Mouse (Mus musculus) lung, embryonic 15.5 days (tissue): ENCODE data around the gene Plppr5. TPM values are rescaled to one million over a fixed set of nuclear protein-coding genes. Genes with fewer than 3 reads are reported as not detected.

Experiments
- ATAC-seq: fragments of 200-750 bp; cut with Nextera tagmentation; 2 replicates; pipeline ENCODE4 v1.8.0; 2017; ENCODE audit warnings: moderate number of reproducible peaks, borderline replicate concordance; ENCODE audit not compliant: low FRiP score, low TSS enrichment; ENCODE audit errors: extremely low read depth
- H3K27ac ChIP-seq: fragments of 300-500 bp; sonication (generic); 2 replicates; pipeline ENCODE4 v1.5.1; 2015; ENCODE audit warnings: moderate library complexity, mild to moderate bottlenecking, inconsistent platforms
- H3K27me3 ChIP-seq: fragments of 300-500 bp; sonication (generic); 2 replicates; pipeline ENCODE4 v1.6.1; 2015; ENCODE audit warnings: inconsistent platforms
- H3K36me3 ChIP-seq: fragments of 300-500 bp; sonication (generic); 2 replicates; pipeline ENCODE4 v1.6.1; 2015; ENCODE audit warnings: inconsistent platforms
- H3K4me1 ChIP-seq: fragments of 300-500 bp; sonication (generic); 2 replicates; pipeline ENCODE4 v1.6.1; 2015; ENCODE audit warnings: inconsistent platforms
- H3K4me2 ChIP-seq: fragments of 300-500 bp; sonication (generic); 2 replicates; pipeline ENCODE4 v1.6.1; 2015; ENCODE audit warnings: inconsistent platforms, mild to moderate bottlenecking, moderate library complexity
- H3K4me3 ChIP-seq: fragments of 300-500 bp; sonication (generic); 2 replicates; pipeline ENCODE4 v1.5.1; 2015; ENCODE audit warnings: mild to moderate bottlenecking, inconsistent platforms
- H3K9ac ChIP-seq: fragments of 300-500 bp; sonication (generic); 2 replicates; pipeline ENCODE4 v1.6.1; 2015; ENCODE audit warnings: inconsistent platforms
- H3K9me3 ChIP-seq: fragments of 300-500 bp; sonication (generic); 2 replicates; pipeline ENCODE4 v1.6.1; 2016; ENCODE audit warnings: inconsistent platforms
- WGBS: fragments of 180-500 bp; shearing (Covaris S2); methylation state at CpG from one replicate; pipeline ENCODE4 v1.1.7; 2015; 5-methylcytosine and 5-hydroxymethylcytosine counted together
- polyA plus RNA-seq: library from polyadenylated mRNA; unstranded; fragments of >200 nt; fragmentation: Nextera tagmentation; extraction: Ambion mirVana; gene quantifications from 2 replicates; pipeline ENCODE4 v1.2.1, GENCODE M21; 2015

Gene Plppr5
- 1.0 and 1.5 TPM in 2 replicates for polyA plus RNA-seq

GRCm38 (mm10) chr3:117574529-117575252 is at the start of gene Plppr5:
Gene Plppr5 (plus strand): TSS chr3:117574836.
- peak within 1 kb of the TSS; percentile 19; the same call in 1 of the 2 replicates for H3K9ac ChIP-seq
- H3K4me1 ChIP-seq: peaks cover 13% of the 10 kb centered on the region; the same call in 1 of the 2 replicates
- H3K4me3 ChIP-seq: peak within 1 kb of the TSS; percentile 43
- peaks cover 35% of the 10 kb centered on the region for H3K27me3 ChIP-seq
- H3K27ac ChIP-seq: no peak within 1 kb of the TSS
- peak; percentile 80; the same call in 1 of the 2 replicates for ATAC-seq
- no peaks in the 10 kb centered on the region for H3K9me3 ChIP-seq
- 22% methylated on average over 20 of the region's 20 CpGs for WGBS
- no peaks in the 10 kb centered on the region for H3K36me3 ChIP-seq
- H3K4me2 ChIP-seq: peak within 1 kb of the TSS; percentile 94

DNA sequence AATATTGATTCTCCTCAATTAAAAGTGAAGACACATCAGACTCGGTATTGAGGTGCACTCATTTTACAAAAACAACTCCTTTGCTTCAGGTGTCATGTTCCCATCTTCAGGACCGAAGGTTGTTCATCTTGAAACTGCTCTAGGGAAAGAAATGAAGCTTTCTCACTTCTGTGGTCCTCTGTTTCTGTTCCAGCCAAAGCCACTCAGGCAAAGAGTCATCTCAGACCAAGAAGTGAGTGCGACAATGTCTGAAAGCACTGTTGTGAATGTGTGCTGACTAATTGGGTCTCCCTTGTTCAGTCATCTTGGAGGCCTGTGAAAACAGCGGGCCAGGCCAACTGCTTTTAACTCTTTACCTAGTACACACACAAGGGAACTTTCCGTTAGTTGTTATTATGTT is 24.7 kb upstream of the Plppr5 start:
- WGBS: 84% methylated on average over 5 of the region's 5 CpGs
- Histone ChIP-seq H3K4me2 (no peak overlapping the region), H3K9me3 (no peaks in the 10 kb centered on the region), H3K27ac (no peak overlapping the region), H3K36me3 (no peaks in the 10 kb centered on the region), H3K27me3 (no peaks in the 10 kb centered on the region), H3K4me1 (no peaks in the 10 kb centered on the region), H3K9ac (no peak overlapping the region), H3K4me3 (no peak overlapping the region)
- no peak for ATAC-seq

- no peaks in the 10 kb centered on the region for H3K9me3 ChIP-seq
- no peaks in the 10 kb centered on the region for H3K4me1 ChIP-seq
- 73% methylated on average over 4 of the region's 4 CpGs for WGBS
- H3K4me2 ChIP-seq: no peak overlapping the region
- H3K27ac ChIP-seq: no peak overlapping the region
- H3K27me3 ChIP-seq: no peaks in the 10 kb centered on the region
- no peak overlapping the region for H3K9ac ChIP-seq
- no peaks in the 10 kb centered on the region for H3K36me3 ChIP-seq
- ATAC-seq: no peak
- H3K4me3 ChIP-seq: no peak overlapping the region
Measured at GRCm38 (mm10) chr3:117550526-117550925, 24.1 kb upstream of the Plppr5 start.

DNA sequence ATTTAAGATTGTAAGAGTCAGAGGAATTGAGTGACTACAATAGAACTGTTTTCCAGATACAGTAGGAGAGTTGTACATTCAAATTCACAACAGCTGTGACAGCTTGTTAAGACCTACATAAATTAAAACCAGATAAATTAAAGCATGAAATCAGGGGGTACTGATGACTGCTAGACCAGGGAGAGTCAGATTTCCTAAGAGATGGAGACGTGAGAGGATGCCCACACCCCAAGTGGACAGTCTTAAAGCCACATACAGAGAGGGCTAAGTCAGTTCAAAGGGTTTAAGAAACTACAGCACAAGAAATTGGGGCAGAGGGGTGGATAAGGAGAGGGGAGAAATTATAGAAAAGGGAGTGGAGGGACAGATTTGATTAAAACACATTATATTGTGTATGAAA is 17.7 kb upstream of the Plppr5 start:
- Histone ChIP-seq H3K4me2 (no peak overlapping the region), H3K27me3 (no peaks in the 10 kb centered on the region), H3K4me3 (no peak overlapping the region), H3K36me3 (no peaks in the 10 kb centered on the region), H3K9ac (no peak overlapping the region), H3K4me1 (no peaks in the 10 kb centered on the region), H3K27ac (no peak overlapping the region), H3K9me3 (no peaks in the 10 kb centered on the region)
- no peak for ATAC-seq
- 40% methylated on average over 1 of the region's 1 CpGs for WGBS

- Histone ChIP-seq H3K27ac (no peak overlapping the region), H3K4me1 (peaks cover 13% of the 10 kb centered on the region; the same call in 1 of the 2 replicates), H3K4me2 (peak overlapping the region; percentile 94), H3K9ac (peak overlapping the region; percentile 19; the same call in 1 of the 2 replicates), H3K9me3 (no peaks in the 10 kb centered on the region), H3K36me3 (no peaks in the 10 kb centered on the region), H3K4me3 (peak overlapping the region; percentile 43), H3K27me3 (peaks cover 35% of the 10 kb centered on the region)
- WGBS: under 1% methylated on average over 68 of the region's 74 CpGs
- ATAC-seq: peak; percentile 70; the same call in 1 of the 2 replicates
Measured at GRCm38 (mm10) chr3:117575253-117575927, 754 bp downstream of the Plppr5 start.

DNA sequence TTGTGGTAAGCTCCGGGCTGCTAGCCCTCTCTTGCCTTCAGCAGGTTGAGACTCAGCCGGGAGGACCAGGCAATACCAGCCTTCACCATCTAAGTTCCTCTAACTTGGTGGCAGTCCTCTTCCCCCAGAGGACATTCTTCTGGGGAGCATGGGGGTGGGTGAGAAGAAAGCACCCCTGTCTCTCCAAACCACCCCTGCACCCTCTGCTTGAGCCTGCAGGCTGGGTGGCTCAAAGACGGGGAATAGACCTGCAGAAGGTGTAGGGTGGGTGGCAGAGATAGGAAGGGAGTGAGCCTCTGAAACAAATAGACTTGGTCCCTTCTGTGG is 1.3 kb downstream of the Plppr5 start:
- WGBS: 18% methylated on average over 3 of the region's 3 CpGs
- Histone ChIP-seq H3K36me3 (no peaks in the 10 kb centered on the region), H3K4me2 (peak overlapping the region; percentile 94), H3K27ac (no peak overlapping the region), H3K4me3 (peak overlapping the region; percentile 43), H3K4me1 (peaks cover 13% of the 10 kb centered on the region; the same call in 1 of the 2 replicates), H3K27me3 (peaks cover 35% of the 10 kb centered on the region), H3K9ac (peak overlapping the region; percentile 19; the same call in 1 of the 2 replicates), H3K9me3 (no peaks in the 10 kb centered on the region)
- no peak; the same call in 1 of the 2 replicates for ATAC-seq

- no peak overlapping the region for H3K27ac ChIP-seq
- WGBS: 80% methylated on average over 2 of the region's 2 CpGs
- H3K9ac ChIP-seq: no peak overlapping the region
- H3K27me3 ChIP-seq: peaks cover 35% of the 10 kb centered on the region
- H3K9me3 ChIP-seq: no peaks in the 10 kb centered on the region
- no peak overlapping the region for H3K4me3 ChIP-seq
- H3K4me1 ChIP-seq: peaks cover 13% of the 10 kb centered on the region; the same call in 1 of the 2 replicates
- no peak overlapping the region for H3K4me2 ChIP-seq
- H3K36me3 ChIP-seq: no peaks in the 10 kb centered on the region
- ATAC-seq: no peak
Measured at GRCm38 (mm10) chr3:117577349-117577748, 2.7 kb downstream of the Plppr5 start.

GRCm38 (mm10) chr3:117582628-117583027 is 8.0 kb downstream of the Plppr5 start:
- WGBS: 79% methylated on average over 2 of the region's 2 CpGs
- no peak for ATAC-seq
- Histone ChIP-seq H3K36me3 (no peaks in the 10 kb centered on the region), H3K9me3 (no peaks in the 10 kb centered on the region), H3K4me3 (no peak overlapping the region), H3K27me3 (no peaks in the 10 kb centered on the region), H3K27ac (no peak overlapping the region), H3K4me2 (no peak overlapping the region), H3K4me1 (no peaks in the 10 kb centered on the region), H3K9ac (no peak overlapping the region)

GRCm38 (mm10) chr3:117602404-117602803 is 27.8 kb downstream of the Plppr5 start:
- Histone ChIP-seq H3K4me2 (no peak overlapping the region), H3K27me3 (no peaks in the 10 kb centered on the region), H3K27ac (no peak overlapping the region), H3K9me3 (no peaks in the 10 kb centered on the region), H3K9ac (no peak overlapping the region), H3K4me3 (no peak overlapping the region), H3K36me3 (no peaks in the 10 kb centered on the region), H3K4me1 (no peaks in the 10 kb centered on the region)
- no peak for ATAC-seq
- WGBS: 78% methylated on average over 1 of the region's 1 CpGs

DNA sequence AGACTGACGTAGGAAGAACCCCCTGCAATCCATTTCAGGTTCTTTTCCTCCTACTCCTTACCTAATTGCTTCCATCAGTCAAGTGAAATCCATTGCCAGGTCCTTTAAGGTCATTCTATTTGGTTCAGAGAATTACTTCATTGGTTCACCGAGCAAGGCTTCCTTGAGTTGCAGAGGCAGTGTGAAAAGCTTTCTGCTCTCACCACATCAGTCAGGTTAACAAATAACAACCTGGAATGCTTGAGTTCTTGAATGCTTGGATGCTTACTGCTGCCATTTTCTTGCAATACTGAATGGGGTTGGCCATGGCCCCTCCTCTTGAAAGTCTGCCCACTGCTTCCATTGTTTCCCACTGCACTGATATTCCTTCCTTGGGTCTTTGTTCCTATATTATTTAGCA is 28.8 kb downstream of the Plppr5 start:
- no peaks in the 10 kb centered on the region for H3K9me3 ChIP-seq
- no peak for ATAC-seq
- H3K27me3 ChIP-seq: no peaks in the 10 kb centered on the region
- WGBS: 68% methylated on average over 2 of the region's 2 CpGs
- no peaks in the 10 kb centered on the region for H3K36me3 ChIP-seq
- no peak overlapping the region for H3K4me3 ChIP-seq
- H3K9ac ChIP-seq: no peak overlapping the region
- H3K27ac ChIP-seq: no peak overlapping the region
- H3K4me2 ChIP-seq: no peak overlapping the region
- no peaks in the 10 kb centered on the region for H3K4me1 ChIP-seq

DNA sequence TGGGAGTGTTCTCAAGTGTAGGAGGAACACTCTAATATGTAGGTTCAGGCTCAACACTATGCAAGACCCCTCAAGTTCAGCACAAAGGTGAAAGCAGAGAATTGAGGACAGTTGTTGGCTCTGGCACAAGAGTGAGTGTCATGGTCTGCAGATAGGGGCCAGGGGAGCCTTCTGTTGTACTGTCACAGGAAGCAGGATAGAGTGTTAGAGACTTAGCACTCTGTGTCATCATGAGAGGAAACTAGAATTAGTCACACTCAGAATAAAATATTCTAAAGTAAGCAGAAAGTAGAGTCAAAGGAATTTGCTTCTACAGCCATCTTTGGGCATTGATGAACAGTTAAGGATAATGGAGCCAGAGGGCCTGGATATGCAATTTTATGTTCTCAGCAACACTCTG is 31.7 kb downstream of the Plppr5 start:
- no peaks in the 10 kb centered on the region for H3K36me3 ChIP-seq
- H3K4me3 ChIP-seq: no peak overlapping the region
- no peak overlapping the region for H3K4me2 ChIP-seq
- H3K27ac ChIP-seq: no peak overlapping the region; the same call in 1 of the 2 replicates
- 0 out of 2 replicates have a peak, but pooled peaks cover 3% of the 10 kb centered on the region for H3K4me1 ChIP-seq
- H3K9me3 ChIP-seq: no peaks in the 10 kb centered on the region
- ATAC-seq: no peak
- H3K27me3 ChIP-seq: no peaks in the 10 kb centered on the region
- H3K9ac ChIP-seq: no peak overlapping the region

DNA sequence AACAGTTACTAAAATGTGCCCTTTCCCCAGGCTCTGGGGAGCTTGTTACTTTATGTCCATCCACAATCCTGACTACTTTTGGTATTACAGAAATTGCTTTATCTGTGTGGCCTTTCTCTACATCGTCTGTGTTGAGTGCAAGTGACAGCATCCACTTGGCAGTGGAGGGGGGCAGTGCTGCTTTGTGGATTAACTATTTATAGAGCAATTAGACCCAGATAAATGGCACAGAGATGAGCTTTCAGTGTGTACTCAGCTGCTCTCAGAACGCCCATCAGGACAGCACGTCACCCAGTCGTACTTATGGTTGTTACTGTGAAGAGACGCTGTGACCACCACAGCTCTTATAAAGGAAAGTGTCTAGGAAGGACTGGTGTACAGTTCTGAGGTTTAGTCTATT is 36.8 kb downstream of the Plppr5 start:
- Histone ChIP-seq H3K9me3 (no peaks in the 10 kb centered on the region), H3K4me3 (no peak overlapping the region), H3K4me1 (0 out of 2 replicates have a peak, but pooled peaks cover 3% of the 10 kb centered on the region), H3K27me3 (no peaks in the 10 kb centered on the region), H3K9ac (no peak overlapping the region), H3K27ac (no peak overlapping the region), H3K36me3 (no peaks in the 10 kb centered on the region), H3K4me2 (no peak overlapping the region)
- 59% methylated on average over 5 of the region's 5 CpGs for WGBS
- no peak; the same call in 1 of the 2 replicates for ATAC-seq
